Mouse (Mus musculus) heart, adult 2 months (tissue): Measurements from ENCODE around the gene Wdr20.
"Not testable (repeated sequence)": the region's sequence is repeated elsewhere in the genome, so short reads cannot be mapped to it uniquely, and the experiment has no call there.

Source experiments
- CTCF ChIP-seq: fragments of 200-600 bp; IDR thresholded peaks from 2 replicates; pipeline ENCODE4 v1.8.1; 2022; ENCODE audit warnings: antibody characterized with exemption, mild to moderate bottlenecking, moderate library complexity
- POLR2A ChIP-seq: fragments of 200-500 bp; IDR thresholded peaks from 2 replicates; pipeline ENCODE4 v1.6.1; 2011; ENCODE audit warnings: mild to moderate bottlenecking, low read depth, low read length, control low read depth; ENCODE audit not compliant: insufficient read depth

- not testable (repeated sequence) for TF ChIP-seq POLR2A, CTCF
Measured at GRCm38 (mm10) chr12:110701363-110701762, 36.4 kb upstream of the Wdr20 start.
